ENCODE assay signal across 8 mouse cellular contexts in the genomic region with DNA sequence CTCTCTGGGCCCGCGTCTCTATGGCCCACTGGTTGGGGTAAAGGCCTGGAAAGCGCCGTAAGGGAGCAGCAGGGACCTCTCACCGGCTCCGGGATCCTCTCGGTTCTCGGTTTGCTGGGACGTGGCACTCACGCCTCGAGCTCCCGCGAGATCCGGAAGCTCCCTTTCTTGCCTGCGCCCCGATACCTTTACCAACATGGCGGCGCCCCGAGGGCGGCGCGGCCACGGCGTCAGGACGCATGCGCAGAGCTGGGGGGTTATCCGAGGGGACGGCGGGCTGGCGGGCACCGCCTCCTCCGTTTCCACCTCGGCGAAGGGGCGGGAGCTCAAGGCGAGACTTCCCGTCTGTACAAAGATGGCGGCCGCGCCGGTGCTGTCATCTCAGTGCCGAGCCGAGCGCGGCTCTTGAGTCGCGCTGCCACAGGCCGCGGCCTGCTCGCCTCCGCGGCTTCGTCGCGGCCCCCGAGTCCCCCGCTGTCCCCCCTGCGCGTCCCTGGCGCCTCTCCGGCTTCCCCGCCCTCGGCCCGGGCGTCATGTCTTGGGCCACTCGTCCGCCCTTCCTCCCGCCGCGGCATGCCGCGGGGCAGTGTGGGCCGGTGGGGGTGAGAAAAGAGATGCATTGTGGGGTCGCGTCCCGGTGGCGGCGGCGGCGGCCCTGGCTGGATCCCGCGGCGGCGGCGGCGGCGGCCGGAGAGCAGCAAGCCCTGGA. TPM values are rescaled to one million over a fixed set of nuclear protein-coding genes. Genes with fewer than 3 reads are reported as not detected.
DNase-seq lines count a peak whose midpoint lies in the region; ATAC-seq lines count a peak whose summit lies in the region.

A gene (minus strand): TSS at position 218 of the 709 bp plus-strand sequence.
A gene (plus strand): TSS at position 348 of the 709 bp plus-strand sequence.

- WGBS in forebrain, embryonic 14.5 days: under 1% methylated on average over 53 of the region's 88 CpGs
- under 1% methylated on average over 83 of the region's 88 CpGs for WGBS in neural tube, embryonic 15.5 days

- H3K9ac ChIP-seq in forebrain, embryonic 14.5 days (ENCODE audit: low read length): peak within 1 kb of the TSS; percentile 90
- H3K9ac ChIP-seq in neural tube, embryonic 15.5 days (replicated peaks): peak within 1 kb of the TSS; percentile 93

- H3K36me3 ChIP-seq in forebrain, embryonic 14.5 days (ENCODE audit: control insufficient read depth, insufficient read depth, low read length): peaks cover 49% of the 10 kb centered on the region
- peaks cover 37% of the 10 kb centered on the region for H3K36me3 ChIP-seq in neural tube, embryonic 15.5 days

- H3K27me3 ChIP-seq in forebrain, embryonic 14.5 days (replicated peaks; ENCODE audit: control insufficient read depth, insufficient read depth, low read length): no peaks in the 10 kb centered on the region
- H3K27me3 ChIP-seq in neural tube, embryonic 15.5 days (replicated peaks): no peaks in the 10 kb centered on the region

- peak within 1 kb of the TSS; percentile 86 for H3K4me3 ChIP-seq in forebrain, embryonic 14.5 days (ENCODE audit: low read depth, low read length)
- peak within 1 kb of the TSS; percentile 85 for H3K4me3 ChIP-seq in neural tube, embryonic 15.5 days (replicated peaks)

- H3K4me1 ChIP-seq in forebrain, embryonic 14.5 days (ENCODE audit: control insufficient read depth, insufficient read depth, low read length): peaks cover 33% of the 10 kb centered on the region
- H3K4me1 ChIP-seq in neural tube, embryonic 15.5 days: peaks cover 62% of the 10 kb centered on the region

- H3K9me3 ChIP-seq in forebrain, embryonic 14.5 days (replicated peaks; ENCODE audit: control insufficient read depth, low read length): no peaks in the 10 kb centered on the region
- H3K9me3 ChIP-seq in neural tube, embryonic 15.5 days (replicated peaks): no peaks in the 10 kb centered on the region

- intact Hi-C loops in heart, postnatal 14 days (cut with DNase I): loop anchor here (5.0 kb wide), 1 partner anchor 86 kb away; a partner anchor contains a TSS

- ATAC-seq in forebrain, embryonic 14.5 days: peak; percentile 79
- peak; percentile 83 for ATAC-seq in neural tube, embryonic 15.5 days (ENCODE audit: low FRiP score)

- peak within 1 kb of the TSS; percentile 96 for H3K27ac ChIP-seq in forebrain, embryonic 14.5 days (ENCODE audit: low read depth, low read length)
- peak within 1 kb of the TSS; percentile 100 for H3K27ac ChIP-seq in neural tube, embryonic 15.5 days (replicated peaks)

- H3K4me2 ChIP-seq in forebrain, embryonic 14.5 days (ENCODE audit: low read length): peak within 1 kb of the TSS; percentile 97
- H3K4me2 ChIP-seq in neural tube, embryonic 15.5 days: peak within 1 kb of the TSS; percentile 98

- DNase-seq in ES-CJ7 (ENCODE audit: low read depth, low spot score): peak; percentile 98
- peak; percentile 98 for DNase-seq in cerebellum, adult 11 months
- DNase-seq in forebrain, embryonic 14.5 days (ENCODE audit: low spot score): peak; percentile 98
- peak; percentile 100 for DNase-seq in heart, postnatal 14 days
- DNase-seq in layer of hippocampus, adult 11-12 months (ENCODE audit: low spot score): peak; percentile 98
- peak; percentile 97 to 98 for DNase-seq in lung, adult 18-20 months
- peak; percentile 98 for DNase-seq in testis, postnatal 14 days (ENCODE audit: low spot score)

RNA-seq across cellular contexts. Expression of the first gene that starts in this region (rescaled TPM):
- 78.3 and 84.1 TPM in 2 replicates for polyA plus RNA-seq in forebrain, embryonic 14.5 days (2014; fragmentation: Nextera tagmentation; extraction: Ambion mirVana)
- 10 to 100 TPM; 63.2 to 63.3 TPM for total RNA-seq in heart, postnatal 14 days (2021)
- polyA plus RNA-seq in neural tube, embryonic 15.5 days (2015; fragmentation: Nextera tagmentation; extraction: Ambion mirVana): 167 and 170 TPM in 2 replicates

RNA-seq across cellular contexts. Expression of the second gene that starts in this region (rescaled TPM):
- polyA plus RNA-seq in forebrain, embryonic 14.5 days (2014; fragmentation: Nextera tagmentation; extraction: Ambion mirVana): 21.4 and 27.7 TPM in 2 replicates
- 10 to 100 TPM; 41.9 to 44.7 TPM for total RNA-seq in heart, postnatal 14 days (2021)
- polyA plus RNA-seq in neural tube, embryonic 15.5 days (2015; fragmentation: Nextera tagmentation; extraction: Ambion mirVana): 54.4 and 57.7 TPM in 2 replicates

Comparison
In these comparisons a context has a peak if more than half of its experiments do, and no peak if none do; other contexts are left out.
1. Peak in every context shown above with its lines: DNase-seq, ATAC-seq, H3K4me3 ChIP-seq and H3K27ac ChIP-seq.